ENCODE assay signal across 25 mouse cellular contexts in genomic region chr19:28850510-28850909, GRCm38 (mm10). TPM values are rescaled to one million over a fixed set of nuclear protein-coding genes. Genes with fewer than 3 reads are reported as not detected.
A peak's percentile ranks its signal among the peaks of the same experiment; 100 is the strongest.
DNase-seq lines count a peak whose midpoint lies in the region; ATAC-seq and TF ChIP-seq lines count a peak whose summit lies in the region.
"Had no signal": no experiment of that assay in that cellular context is flagged by ENCODE, and none has a peak within 500 bp of the region (broad histone marks: within the 10 kb centered on the region; RNA-seq: fewer than 3 reads in every experiment).

No protein-coding gene starts in this region.

- no peaks in the 10 kb centered on the region for H3K36me3 ChIP-seq in lung, embryonic 16.5 days (ENCODE audit: control insufficient read depth, insufficient read depth, low read length)
- H3K36me3 ChIP-seq: embryonic facial prominence, embryonic 12.5 days; embryonic facial prominence, embryonic 15.5 days; G1E; hindbrain, embryonic 12.5 days had no signal

- H3K27ac ChIP-seq in lung, embryonic 16.5 days (ENCODE audit: low read length), result peak overlapping the region; percentile 52; the same call in 1 of the 2 replicates
- H3K27ac ChIP-seq: embryonic facial prominence, embryonic 12.5 days; embryonic facial prominence, embryonic 15.5 days; gastrocnemius, adult 2 months; hindbrain, embryonic 12.5 days had no signal

- no peak for TF ChIP-seq CTCF in lung, adult 2 months (IDR thresholded peaks at IDR 0.05; ENCODE audit: insufficient read depth, low read length)

- no peak overlapping the region for H3K4me2 ChIP-seq in lung, embryonic 16.5 days (ENCODE audit: low read depth, low read length)
- H3K4me2 ChIP-seq: embryonic facial prominence, embryonic 12.5 days; embryonic facial prominence, embryonic 15.5 days; heart, embryonic 11.5 days; hindbrain, embryonic 12.5 days had no signal

- peak; percentile 69 to 74 for DNase-seq in lung, adult 18-20 months
- DNase-seq in lung, adult 2 months, result no peak
- DNase-seq in lung, postnatal 25 days (ENCODE audit: low spot score), result peak; percentile 59
- no peak for DNase-seq in ovary, postnatal 36 days (ENCODE audit: low spot score)
- DNase-seq in retina, embryonic 14.5 days (ENCODE audit: low spot score), result no peak
- DNase-seq: adrenal gland, postnatal 10 days; adrenal gland, postnatal 36 days; B cell, adult 2 months; cerebellum, adult 18-20 months; cerebellum, adult 9-10 months; cerebellum, postnatal 14 days; forebrain, postnatal 0 days; gastrocnemius, adult 2 months; gastrocnemius, postnatal 14 days; heart, adult 11 months had no signal

- no peaks in the 10 kb centered on the region for H3K27me3 ChIP-seq in lung, embryonic 16.5 days (ENCODE audit: control insufficient read depth, insufficient read depth, low read depth, low read length)
- H3K27me3 ChIP-seq: CH12.LX; embryonic facial prominence, embryonic 12.5 days; embryonic facial prominence, embryonic 15.5 days; hindbrain, embryonic 12.5 days had no signal

- ATAC-seq in lung, embryonic 16.5 days (ENCODE audit: low read depth), result peak; percentile 91
- no peak for ATAC-seq in inflammation-experienced regulatory T-cells, adult 6 months
- ATAC-seq: forebrain, embryonic 14.5 days; forebrain, postnatal 0 days; Patski had no signal

- H3K9me3 ChIP-seq in lung, embryonic 16.5 days (ENCODE audit: control insufficient read depth, low read length), result no peaks in the 10 kb centered on the region
- H3K9me3 ChIP-seq: embryonic facial prominence, embryonic 12.5 days; embryonic facial prominence, embryonic 15.5 days; G1E; hindbrain, embryonic 12.5 days had no signal

- H3K9ac ChIP-seq in lung, embryonic 16.5 days (ENCODE audit: low read length), result no peak overlapping the region
- H3K9ac ChIP-seq: embryonic facial prominence, embryonic 12.5 days; embryonic facial prominence, embryonic 15.5 days; forebrain, postnatal 0 days; hindbrain, embryonic 12.5 days had no signal

- TF ChIP-seq POLR2A in lung, adult 2 months (IDR thresholded peaks at IDR 0.05; ENCODE audit: borderline replicate concordance, extremely low read depth, low read depth, low read length), result no peak

- H3K4me1 ChIP-seq in lung, adult 2 months (ENCODE audit: control insufficient read depth, insufficient read depth, low read length), result no peaks in the 10 kb centered on the region; the same call in 1 of the 2 replicates
- no peaks in the 10 kb centered on the region for H3K4me1 ChIP-seq in lung, embryonic 16.5 days (replicated peaks; ENCODE audit: control insufficient read depth, insufficient read depth, low read length)
- H3K4me1 ChIP-seq: embryonic facial prominence, embryonic 12.5 days; embryonic facial prominence, embryonic 15.5 days; hindbrain, embryonic 12.5 days had no signal

- 73% methylated on average over 3 of the region's 3 CpGs for WGBS in lung, adult 2 months
- WGBS in lung, embryonic 16.5 days, result 69% methylated on average over 3 of the region's 3 CpGs

- H3K4me3 ChIP-seq in lung, adult 2 months (replicated peaks; ENCODE audit: extremely low read depth, low read depth, low read length), result no peak overlapping the region
- no peak overlapping the region for H3K4me3 ChIP-seq in lung, embryonic 16.5 days (ENCODE audit: low read length)
- H3K4me3 ChIP-seq: embryonic facial prominence, embryonic 12.5 days; embryonic facial prominence, embryonic 15.5 days; gastrocnemius, adult 2 months; hindbrain, embryonic 12.5 days had no signal

RNA-seq across cellular contexts. Expression of gene Slc1a1, which starts 15.7 kb away (rescaled TPM):
- polyA plus RNA-seq in lung, adult 2 months (2012; rRNA removed), result 8.1 and 11.4 TPM in 2 replicates
- 4.8 TPM in 2 replicates for polyA plus RNA-seq in lung, embryonic 16.5 days (2015; fragmentation: Nextera tagmentation; extraction: Ambion mirVana)
- polyA plus RNA-seq in inflammation-experienced regulatory T-cells, adult 6 months (2017; shearing (Covaris generic)), result not detected
- polyA plus RNA-seq: G1E had no signal

Comparison
In these comparisons a context has a peak if more than half of its experiments do, and no peak if none do; other contexts are left out.
1. DNase-seq: peak in lung, adult 18-20 months (2 of 2) and lung, postnatal 25 days (single experiment); none in lung, adult 2 months (single experiment), ovary, postnatal 36 days (single experiment) and retina, embryonic 14.5 days (single experiment).